Mouse (Mus musculus) erythroblast, embryonic 14.5 days (primary cell): ENCODE results near the gene Rnf5.

Experiments used
- GATA1 ChIP-seq: IDR thresholded peaks from 2 replicates; pipeline ENCODE4 v1.6.1; 2012; ENCODE audit warnings: low read length, inconsistent platforms, mixed read lengths
- TAL1 ChIP-seq: IDR thresholded peaks from 3 replicates; pipeline ENCODE4 v1.6.1; 2012; ENCODE audit warnings: low read length, inconsistent platforms, mixed read lengths

GRCm38 (mm10) chr17:34571875-34572274, 31.6 kb downstream of the Rnf5 start:
- no peak for TF ChIP-seq TAL1
- no peak for TF ChIP-seq GATA1
